Mouse (Mus musculus) hindbrain, embryonic 12.5 days (tissue): ENCODE data around the gene Robo4. TPM values are rescaled to one million over a fixed set of nuclear protein-coding genes. Genes with fewer than 3 reads are reported as not detected.
A peak's percentile ranks its signal among the peaks of the same experiment; 100 is the strongest.

Experiments
- ATAC-seq: fragments of 200-750 bp; cut with Nextera tagmentation; 2 replicates; pipeline ENCODE4 v1.8.0; 2017; ENCODE audit warnings: moderate TSS enrichment; ENCODE audit not compliant: low FRiP score
- H3K27ac ChIP-seq: fragments of 300-500 bp; sonication (generic); 2 replicates; pipeline ENCODE4 v1.5.1; 2016; ENCODE audit warnings: mild to moderate bottlenecking
- H3K27me3 ChIP-seq: fragments of 300-500 bp; sonication (generic); 2 replicates; pipeline ENCODE4 v1.6.1; 2016; ENCODE audit warnings: mild to moderate bottlenecking
- H3K36me3 ChIP-seq: fragments of 300-500 bp; sonication (generic); 2 replicates; pipeline ENCODE4 v1.6.1; 2016; ENCODE audit warnings: mild to moderate bottlenecking
- H3K4me1 ChIP-seq: fragments of 300-500 bp; sonication (generic); 2 replicates; pipeline ENCODE4 v1.6.1; 2016
- H3K4me2 ChIP-seq: fragments of 300-500 bp; sonication (generic); replicated peaks from 2 replicates; pipeline ENCODE4 v1.6.1; 2016; ENCODE audit warnings: mild to moderate bottlenecking
- H3K4me3 ChIP-seq: fragments of 300-500 bp; sonication (generic); 2 replicates; pipeline ENCODE4 v1.5.1; 2016; ENCODE audit warnings: mild to moderate bottlenecking
- H3K9ac ChIP-seq: fragments of 300-500 bp; sonication (generic); 2 replicates; pipeline ENCODE4 v1.6.1; 2016; ENCODE audit warnings: mild to moderate bottlenecking, moderate library complexity
- H3K9me3 ChIP-seq: fragments of 300-500 bp; sonication (generic); replicated peaks from 2 replicates; pipeline ENCODE4 v1.6.1; 2016; ENCODE audit warnings: mild to moderate bottlenecking
- WGBS: fragments of 180-500 bp; shearing (Covaris S2); methylation state at CpG from one replicate; pipeline ENCODE4 v1.1.7; 2016; 5-methylcytosine and 5-hydroxymethylcytosine counted together
- polyA plus RNA-seq: library from polyadenylated mRNA; unstranded; fragments of >200 nt; fragmentation: Nextera tagmentation; extraction: Ambion mirVana; gene quantifications from 2 replicates; pipeline ENCODE4 v1.2.1, GENCODE M21; 2016

Robo4 gene
- polyA plus RNA-seq, 1 experiment from 2014 or later, result 8.0 TPM

GRCm38 (mm10) chr9:37407850-37408502, 6.3 kb downstream of the Robo4 start:
- Histone ChIP-seq H3K4me2 (peak overlapping the region; percentile 36), H3K4me3 (peak overlapping the region; percentile 13; the same call in 1 of the 2 replicates), H3K27me3 (peaks cover 11% of the 10 kb centered on the region; the same call in 1 of the 2 replicates), H3K36me3 (no peaks in the 10 kb centered on the region), H3K9me3 (no peaks in the 10 kb centered on the region), H3K27ac (no peak overlapping the region), H3K9ac (0 out of 2 replicates have a peak overlapping the region, but pooled peaks have one; percentile 10), H3K4me1 (peaks cover 9% of the 10 kb centered on the region)
- WGBS, result 14% methylated on average over 19 of the region's 19 CpGs
- ATAC-seq, result peak; percentile 66

DNA sequence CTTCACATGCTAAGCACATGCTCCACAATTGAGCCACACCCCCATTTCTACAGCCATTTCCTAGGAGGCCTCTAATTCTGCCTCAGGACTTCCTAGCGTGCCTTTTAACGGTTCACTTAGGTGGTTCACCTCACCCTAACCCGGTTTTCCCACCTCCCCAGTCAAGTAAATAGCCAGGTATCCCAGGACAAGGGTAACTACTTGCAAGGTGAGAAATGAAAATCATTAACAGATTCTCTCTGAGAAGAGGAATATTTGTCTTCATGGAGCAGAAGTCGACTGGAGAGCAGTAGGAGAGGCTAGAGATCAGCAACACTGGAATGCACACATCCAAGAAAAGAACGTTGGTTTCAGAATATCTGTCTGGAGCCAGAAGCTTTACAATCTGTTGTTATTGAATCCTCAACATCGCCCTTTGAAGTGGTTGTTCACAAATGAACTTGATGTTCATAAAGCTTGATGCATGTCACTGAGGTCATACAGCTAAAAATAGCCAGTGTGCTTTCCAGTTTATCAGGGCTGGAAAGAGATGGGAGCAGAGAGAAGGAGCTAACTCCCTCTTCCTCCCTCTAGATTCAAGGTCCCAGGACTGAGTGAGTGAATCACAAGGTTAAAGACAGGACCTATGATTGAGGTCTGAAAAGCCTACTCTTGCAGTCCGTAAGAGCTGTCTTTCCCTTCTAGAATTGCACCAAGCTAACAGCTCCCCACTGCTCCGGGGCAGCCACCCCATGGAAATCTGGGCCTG, 8.2 kb downstream of the Robo4 start:
- no peaks in the 10 kb centered on the region for H3K9me3 ChIP-seq
- ATAC-seq, result no peak
- H3K4me3 ChIP-seq, result no peak overlapping the region
- H3K36me3 ChIP-seq, result no peaks in the 10 kb centered on the region
- no peak overlapping the region for H3K9ac ChIP-seq
- WGBS, result 78% methylated on average over 8 of the region's 8 CpGs
- H3K27me3 ChIP-seq, result peaks cover 6% of the 10 kb centered on the region; the same call in 1 of the 2 replicates
- no peak overlapping the region for H3K4me2 ChIP-seq
- peaks cover 9% of the 10 kb centered on the region for H3K4me1 ChIP-seq
- no peak overlapping the region for H3K27ac ChIP-seq

DNA sequence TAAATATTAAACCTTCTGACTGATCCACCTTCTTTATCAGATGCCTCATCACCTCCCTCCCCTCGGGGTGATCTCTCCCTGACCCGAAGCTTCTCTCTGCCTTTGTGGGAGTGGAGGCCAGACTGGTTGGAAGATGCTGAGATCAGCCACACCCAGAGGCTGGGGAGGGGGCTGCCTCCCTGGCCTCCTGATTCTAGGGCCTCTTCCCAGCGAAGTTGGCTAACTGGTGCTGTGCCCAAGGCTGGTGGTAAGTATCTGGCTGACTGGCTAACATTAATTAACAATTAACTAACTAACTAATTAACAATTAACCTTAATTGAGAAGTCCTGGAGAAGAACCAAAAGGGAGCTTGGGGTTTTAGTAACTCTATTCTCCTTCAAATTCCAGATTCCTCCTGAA, 11.3 kb downstream of the Robo4 start:
- ATAC-seq, result no peak
- no peaks in the 10 kb centered on the region for H3K9me3 ChIP-seq
- peaks cover 4% of the 10 kb centered on the region for H3K4me1 ChIP-seq
- no peak overlapping the region for H3K4me3 ChIP-seq
- 73% methylated on average over 3 of the region's 3 CpGs for WGBS
- H3K36me3 ChIP-seq, result no peaks in the 10 kb centered on the region
- H3K9ac ChIP-seq, result no peak overlapping the region
- H3K27me3 ChIP-seq, result 0 out of 2 replicates have a peak, but pooled peaks cover 6% of the 10 kb centered on the region
- no peak overlapping the region for H3K4me2 ChIP-seq
- no peak overlapping the region for H3K27ac ChIP-seq

DNA sequence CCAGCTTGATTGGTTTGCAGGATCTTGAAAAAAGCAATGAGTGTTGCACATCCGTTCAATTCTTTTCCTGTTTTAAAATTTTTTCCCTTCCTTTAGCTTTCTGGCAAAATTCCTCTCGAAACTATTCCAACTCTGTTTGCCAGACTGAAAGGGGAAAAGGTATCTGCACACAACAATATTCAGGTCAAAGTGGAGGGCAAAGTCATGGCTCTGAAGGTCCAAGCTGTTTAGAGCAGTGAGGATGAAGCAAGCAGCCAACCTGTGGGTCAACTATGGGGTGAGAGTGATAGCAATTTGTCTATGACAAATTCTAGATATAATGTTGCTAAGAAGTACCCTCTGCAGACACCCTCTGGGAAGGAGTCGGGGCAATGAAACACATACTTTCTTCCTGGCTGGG, 13.0 kb downstream of the Robo4 start:
- Histone ChIP-seq H3K36me3 (no peaks in the 10 kb centered on the region), H3K27me3 (peaks cover 17% of the 10 kb centered on the region; the same call in 1 of the 2 replicates), H3K4me1 (no peaks in the 10 kb centered on the region), H3K9ac (no peak overlapping the region), H3K27ac (no peak overlapping the region), H3K4me2 (no peak overlapping the region), H3K4me3 (no peak overlapping the region), H3K9me3 (no peaks in the 10 kb centered on the region)
- no peak for ATAC-seq
- WGBS, result 84% methylated on average over 3 of the region's 3 CpGs

GRCm38 (mm10) chr9:37418791-37419190, 17.1 kb downstream of the Robo4 start:
- no peak overlapping the region for H3K4me3 ChIP-seq
- no peak overlapping the region for H3K9ac ChIP-seq
- WGBS, result 76% methylated on average over 4 of the region's 4 CpGs
- ATAC-seq, result no peak
- H3K9me3 ChIP-seq, result no peaks in the 10 kb centered on the region
- peaks cover 28% of the 10 kb centered on the region for H3K27me3 ChIP-seq
- no peak overlapping the region for H3K4me2 ChIP-seq
- H3K36me3 ChIP-seq, result no peaks in the 10 kb centered on the region
- H3K4me1 ChIP-seq, result peaks cover 8% of the 10 kb centered on the region; the same call in 1 of the 2 replicates
- H3K27ac ChIP-seq, result no peak overlapping the region

GRCm38 (mm10) chr9:37420676-37421075, 19.0 kb downstream of the Robo4 start:
- peak; percentile 81 for ATAC-seq
- Histone ChIP-seq H3K36me3 (no peaks in the 10 kb centered on the region), H3K4me2 (peak overlapping the region; percentile 50), H3K4me1 (peaks cover 8% of the 10 kb centered on the region; the same call in 1 of the 2 replicates), H3K27me3 (peaks cover 28% of the 10 kb centered on the region), H3K9ac (no peak overlapping the region), H3K27ac (no peak overlapping the region), H3K9me3 (no peaks in the 10 kb centered on the region), H3K4me3 (peak overlapping the region; percentile 18)
- WGBS, result under 1% methylated on average over 27 of the region's 27 CpGs

DNA sequence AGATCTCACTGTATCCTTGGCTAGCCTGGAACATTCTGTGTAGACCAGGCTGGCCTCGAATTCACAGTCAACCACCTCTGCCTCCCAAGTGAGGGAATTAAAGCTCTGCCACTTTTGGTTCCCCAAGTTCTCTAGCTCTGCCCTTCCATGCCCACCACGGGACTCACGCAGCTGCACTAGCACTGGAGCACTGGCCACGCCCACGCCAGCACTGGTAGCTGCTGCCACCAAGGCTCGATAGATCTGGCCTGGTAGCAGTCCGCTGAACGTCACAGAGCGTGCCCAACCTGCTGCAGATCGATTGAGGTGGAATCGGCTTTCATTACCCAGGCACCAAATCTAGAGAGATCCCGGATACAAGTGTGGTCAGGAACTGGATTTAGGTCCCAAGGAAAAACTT, 19.5 kb downstream of the Robo4 start:
- 21% methylated on average over 12 of the region's 12 CpGs for WGBS
- Histone ChIP-seq H3K9ac (no peak overlapping the region), H3K27me3 (peaks cover 29% of the 10 kb centered on the region), H3K9me3 (no peaks in the 10 kb centered on the region), H3K36me3 (no peaks in the 10 kb centered on the region), H3K27ac (no peak overlapping the region), H3K4me3 (peak overlapping the region; percentile 18; the same call in 1 of the 2 replicates), H3K4me2 (peak overlapping the region; percentile 50), H3K4me1 (peaks cover 8% of the 10 kb centered on the region; the same call in 1 of the 2 replicates)
- peak; percentile 26; the same call in 1 of the 2 replicates for ATAC-seq

DNA sequence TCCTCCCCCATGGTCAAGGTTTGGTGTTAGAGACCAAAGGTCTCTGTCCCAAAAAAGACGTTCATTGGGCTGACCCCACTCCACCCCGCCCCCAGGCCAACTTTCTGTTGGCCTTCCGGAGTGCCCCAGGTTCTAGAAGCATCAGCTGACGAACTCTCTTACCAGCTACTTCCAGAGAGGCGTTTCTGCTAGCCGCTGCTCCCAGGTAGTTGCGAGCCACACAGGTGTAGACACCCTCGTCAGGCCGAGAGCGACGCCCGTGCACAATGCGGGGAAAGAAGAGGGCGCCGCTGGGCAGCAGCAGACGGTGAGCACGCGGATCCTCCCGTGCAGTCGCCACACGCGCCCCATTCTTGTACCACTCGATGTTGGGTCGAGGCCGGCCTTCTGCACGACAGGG, 27.6 kb downstream of the Robo4 start:
- no peak for ATAC-seq
- Histone ChIP-seq H3K4me2 (peak overlapping the region; percentile 62), H3K27me3 (peaks cover 78% of the 10 kb centered on the region), H3K4me3 (peak overlapping the region; percentile 23), H3K27ac (no peak overlapping the region), H3K4me1 (peaks cover 20% of the 10 kb centered on the region), H3K9ac (0 out of 2 replicates have a peak overlapping the region, but pooled peaks have one; percentile 3), H3K9me3 (no peaks in the 10 kb centered on the region), H3K36me3 (no peaks in the 10 kb centered on the region)
- 16% methylated on average over 26 of the region's 26 CpGs for WGBS

GRCm38 (mm10) chr9:37430582-37430981, 28.9 kb downstream of the Robo4 start:
- Histone ChIP-seq H3K4me2 (peak overlapping the region; percentile 62), H3K9me3 (no peaks in the 10 kb centered on the region), H3K27ac (peak overlapping the region; percentile 41), H3K36me3 (no peaks in the 10 kb centered on the region), H3K27me3 (peaks cover 89% of the 10 kb centered on the region), H3K9ac (no peak overlapping the region; the same call in 1 of the 2 replicates), H3K4me1 (peaks cover 23% of the 10 kb centered on the region), H3K4me3 (peak overlapping the region; percentile 41)
- WGBS, result under 1% methylated on average over 12 of the region's 12 CpGs
- peak; percentile 63 for ATAC-seq

GRCm38 (mm10) chr9:37432026-37432666, 30.4 kb downstream of the Robo4 start:
- H3K9me3 ChIP-seq, result no peaks in the 10 kb centered on the region
- peak overlapping the region; percentile 67 for H3K27ac ChIP-seq
- H3K9ac ChIP-seq, result peak overlapping the region; percentile 54; the same call in 1 of the 2 replicates
- no peaks in the 10 kb centered on the region for H3K36me3 ChIP-seq
- H3K27me3 ChIP-seq, result peaks cover 87% of the 10 kb centered on the region
- H3K4me1 ChIP-seq, result peaks cover 23% of the 10 kb centered on the region
- peak overlapping the region; percentile 62 for H3K4me2 ChIP-seq
- 2% methylated on average over 15 of the region's 17 CpGs for WGBS
- peak; percentile 26; the same call in 1 of the 2 replicates for ATAC-seq
- peak overlapping the region; percentile 41 for H3K4me3 ChIP-seq

- H3K9ac ChIP-seq, result peak within 1 kb of the TSS; percentile 54
- WGBS, result under 1% methylated on average over 40 of the region's 40 CpGs
- H3K27me3 ChIP-seq, result peaks cover 83% of the 10 kb centered on the region
- peak; percentile 41 for ATAC-seq
- H3K9me3 ChIP-seq, result no peaks in the 10 kb centered on the region
- H3K36me3 ChIP-seq, result no peaks in the 10 kb centered on the region
- peaks cover 23% of the 10 kb centered on the region for H3K4me1 ChIP-seq
- H3K27ac ChIP-seq, result peak within 1 kb of the TSS; percentile 67
- H3K4me2 ChIP-seq, result peak within 1 kb of the TSS; percentile 62
- peak within 1 kb of the TSS; percentile 41 for H3K4me3 ChIP-seq
Measured at GRCm38 (mm10) chr9:37432720-37433421, 31.2 kb downstream of the Robo4 start, which contains the start of gene Robo3. Gene Robo3 (minus strand): TSS chr9:37433246.
